Mouse (Mus musculus): ENCODE measurements around the gene Edn3.

Edn3 gene

DNA sequence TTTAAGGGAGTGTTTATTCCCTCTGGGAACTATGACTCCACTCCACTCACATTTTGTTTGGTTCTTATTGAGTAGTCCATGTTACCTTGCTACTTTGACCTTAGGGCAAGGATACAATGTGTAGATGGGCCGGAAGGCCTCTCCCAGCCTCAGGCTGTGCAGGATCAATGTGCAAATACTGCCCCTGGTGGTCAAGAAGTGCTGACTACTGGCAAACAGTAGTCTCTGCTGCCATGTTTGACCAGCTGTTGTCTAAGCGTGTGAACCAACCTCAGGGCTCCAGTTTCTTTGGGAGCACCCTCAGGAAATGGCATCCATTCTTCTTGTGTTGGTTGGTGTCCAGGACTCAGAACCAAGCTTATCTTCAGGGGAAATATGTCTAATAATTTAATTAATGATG is 36.6 kb downstream of the Edn3 start:
- no peak for DNase-seq (ENCODE audit: low spot score in 2 of 2)

DNA sequence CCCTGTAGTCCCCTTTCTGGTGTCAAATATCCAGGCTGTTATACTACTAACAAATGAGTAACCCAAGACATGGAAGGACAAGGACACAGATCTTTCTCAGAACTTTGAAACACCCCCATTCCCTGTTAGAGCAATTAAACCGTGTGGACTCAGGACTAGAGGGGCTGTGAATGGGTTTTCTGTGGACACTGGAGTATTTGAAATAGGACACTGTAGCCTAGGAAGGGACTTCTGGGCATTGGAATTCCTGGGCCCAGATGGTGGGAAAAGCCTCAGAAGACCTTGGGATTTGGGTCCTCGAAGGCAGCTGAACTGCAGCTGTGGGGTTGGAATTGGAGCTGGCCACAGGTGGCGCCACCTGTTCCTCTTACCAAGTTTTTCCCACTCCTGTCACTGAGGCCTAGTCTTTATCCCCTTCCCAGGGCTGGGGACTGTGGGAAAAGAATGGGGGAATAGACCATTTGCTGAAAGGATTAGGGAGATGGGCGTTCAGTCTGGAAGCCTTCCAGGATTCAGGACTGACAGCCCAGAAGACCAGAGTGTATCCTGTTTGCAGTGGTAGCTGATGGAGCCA is 37.2 kb downstream of the Edn3 start:
- no peak for DNase-seq (ENCODE audit: low spot score in 2 of 2)

GRCm38 (mm10) chr2:174802453-174802852 is 42.0 kb downstream of the Edn3 start:
- no peak for DNase-seq (ENCODE audit: low spot score in 2 of 2)

- no peak for DNase-seq (ENCODE audit: low spot score in 2 of 2)
These were observed 43.2 kb downstream of the Edn3 start for GRCm38 (mm10) chr2:174803661-174804060.

- DNase-seq (ENCODE audit: low spot score in 2 of 2): no peak
These were observed 47.5 kb downstream of the Edn3 start for GRCm38 (mm10) chr2:174807900-174808299.

GRCm38 (mm10) chr2:174809296-174809695 is 48.9 kb downstream of the Edn3 start:
- no peak for DNase-seq (ENCODE audit: low spot score in 2 of 2)

DNA sequence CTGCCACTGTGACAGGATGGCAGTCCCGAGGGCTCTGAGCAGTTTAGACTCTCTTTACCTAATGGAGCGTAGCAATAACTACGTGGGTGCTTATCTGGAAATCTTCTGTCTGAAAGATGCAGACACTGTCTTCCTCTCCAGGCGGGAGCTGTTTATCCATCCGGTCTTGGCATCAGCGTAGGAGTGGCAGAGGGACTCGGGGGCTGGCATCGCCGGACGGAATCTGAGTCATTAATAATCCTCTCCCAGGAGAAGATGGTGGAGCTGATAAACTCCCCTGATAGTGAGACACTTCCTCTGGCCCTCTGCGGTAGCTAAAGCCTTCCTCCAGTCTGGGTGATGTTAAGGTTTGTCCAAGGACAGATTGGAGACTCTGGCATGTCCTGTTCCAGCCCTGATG is 52.9 kb downstream of the Edn3 start:
- DNase-seq (ENCODE audit: low spot score in 2 of 2): no peak

DNA sequence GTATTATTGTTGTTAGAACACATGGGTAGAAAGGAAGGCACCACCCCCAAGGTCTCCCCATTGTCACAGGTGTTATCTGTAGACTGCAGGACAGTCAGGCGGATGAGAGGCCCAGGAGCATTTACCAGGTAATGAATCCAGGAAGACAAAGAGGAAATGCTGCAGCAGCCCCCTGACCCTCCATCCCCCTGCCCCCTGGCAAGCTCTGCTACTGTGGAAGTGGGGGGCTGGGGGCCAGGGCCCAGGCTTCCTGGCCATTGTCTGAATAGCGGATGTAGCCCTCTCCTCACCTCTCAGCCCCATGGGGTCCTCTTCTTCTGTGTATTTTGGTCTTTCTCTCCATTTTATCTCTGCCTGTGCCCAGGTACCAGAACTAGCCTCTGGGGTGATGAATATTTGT is 55.7 kb downstream of the Edn3 start:
- no peak for DNase-seq (ENCODE audit: low spot score in 2 of 2)

DNA sequence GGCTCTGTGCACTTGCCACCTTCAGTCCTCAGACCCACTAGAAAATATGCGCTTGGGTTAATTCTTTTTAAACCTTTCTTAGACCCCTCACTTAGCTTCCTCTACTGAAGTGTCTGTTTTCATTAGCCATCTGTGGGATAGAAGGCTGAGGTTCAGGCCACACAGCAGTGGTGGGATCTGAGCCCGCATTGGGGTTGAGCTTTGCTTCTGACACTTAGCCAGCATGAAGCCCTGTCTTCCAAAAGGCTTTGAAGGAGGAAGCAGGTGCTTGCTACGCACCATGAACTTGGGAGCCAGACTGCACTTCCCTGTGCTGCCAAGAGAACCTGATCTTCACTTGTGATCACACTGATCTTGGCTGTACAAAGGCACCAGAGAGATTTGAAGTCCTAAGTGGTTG is 59.9 kb downstream of the Edn3 start:
- DNase-seq (ENCODE audit: low spot score in 2 of 2): no peak

- DNase-seq (ENCODE audit: low spot score in 2 of 2): no peak
These were observed 67.4 kb downstream of the Edn3 start for GRCm38 (mm10) chr2:174827829-174828228.

DNA sequence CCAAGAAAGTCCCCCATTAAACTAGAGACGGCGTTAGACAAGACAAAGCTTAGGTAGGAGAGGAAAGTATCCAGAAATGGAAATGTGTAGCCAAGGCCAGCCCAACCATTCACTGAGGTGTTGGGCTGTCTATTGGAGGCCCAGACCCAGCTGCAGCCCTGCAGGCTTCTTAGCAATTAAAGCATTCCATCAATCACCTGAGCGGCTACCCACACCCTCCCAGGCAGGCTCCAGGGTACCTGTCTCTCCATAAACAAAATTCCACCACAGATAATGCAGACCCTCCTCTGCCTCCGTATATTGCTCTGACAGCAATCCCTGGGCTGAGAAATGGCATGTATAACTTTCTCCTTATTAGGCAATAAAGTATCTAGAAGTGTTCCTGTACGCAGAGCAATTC is 73.2 kb downstream of the Edn3 start:
- no peak for DNase-seq (ENCODE audit: low spot score in 2 of 2)

Measured in spleen, postnatal 4 days (tissue).